Mouse (Mus musculus) heart, adult 2 months (tissue): Measurements from ENCODE around the gene Usp42.

Experiments
- CTCF ChIP-seq: fragments of 200-600 bp; IDR thresholded peaks from 2 replicates; pipeline ENCODE4 v1.8.1; 2022; ENCODE audit warnings: antibody characterized with exemption, mild to moderate bottlenecking, moderate library complexity
- EP300 ChIP-seq: fragments of 200-500 bp; IDR thresholded peaks from 2 replicates; pipeline ENCODE4 v1.6.1; 2011; ENCODE audit warnings: low read depth, low read length, control low read depth; ENCODE audit not compliant: insufficient read depth
- POLR2A ChIP-seq: fragments of 200-500 bp; IDR thresholded peaks from 2 replicates; pipeline ENCODE4 v1.6.1; 2011; ENCODE audit warnings: mild to moderate bottlenecking, low read depth, low read length, control low read depth; ENCODE audit not compliant: insufficient read depth

DNA sequence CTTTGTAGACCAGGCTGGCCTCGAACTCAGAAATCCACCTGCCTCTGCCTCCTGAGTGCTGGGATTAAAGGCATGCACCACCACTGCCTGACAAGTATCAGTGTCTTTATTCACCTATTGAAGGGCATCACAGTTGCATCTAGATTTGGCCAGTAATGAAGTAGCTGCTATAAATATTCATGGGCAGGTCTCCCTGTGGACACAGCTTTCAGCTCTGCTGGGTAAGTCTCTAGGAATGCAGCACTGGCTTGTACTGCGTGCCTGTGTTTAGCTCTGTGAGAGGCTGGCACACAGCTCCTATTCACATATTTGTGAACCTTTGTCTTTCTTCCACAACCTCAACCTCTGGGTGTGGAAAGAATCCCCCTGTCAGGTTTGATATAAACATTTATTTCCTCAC, 63.2 kb downstream of the Usp42 start:
- TF ChIP-seq CTCF (no peak), POLR2A (no peak), EP300 (no peak)
